Mouse (Mus musculus): Measurements from ENCODE around the gene Tmem54. TPM values are rescaled to one million over a fixed set of nuclear protein-coding genes. Genes with fewer than 3 reads are reported as not detected.

Tmem54 gene
- polyA plus RNA-seq, 1 experiment from 2014 or later = 10.6 TPM

GRCm38 (mm10) chr4:129144401-129145367, 39.3 kb downstream of the Tmem54 start:
- H3K27me3 ChIP-seq = no peaks in the 10 kb centered on the region
- peaks cover 17% of the 10 kb centered on the region for H3K36me3 ChIP-seq
- WGBS = 51% methylated on average over 16 of the region's 16 CpGs
- H3K4me1 ChIP-seq = peaks cover 41% of the 10 kb centered on the region
- H3K9me3 ChIP-seq = no peaks in the 10 kb centered on the region
- H3K27ac ChIP-seq = peak overlapping the region; percentile 72
- no peak overlapping the region for H3K4me2 ChIP-seq
- no peak overlapping the region for H3K9ac ChIP-seq
- no peak for ATAC-seq (ENCODE audit: insufficient number of reproducible peaks, insufficient read depth, low FRiP score, low TSS enrichment, low read depth)
- H3K4me3 ChIP-seq = no peak overlapping the region

GRCm38 (mm10) chr4:129145411-129145810, 40.1 kb downstream of the Tmem54 start:
- Histone ChIP-seq H3K4me2 (no peak overlapping the region), H3K36me3 (peaks cover 22% of the 10 kb centered on the region)
- 69% methylated on average over 4 of the region's 4 CpGs for WGBS

GRCm38 (mm10) chr4:129145943-129146342, 40.6 kb downstream of the Tmem54 start:
- no peaks in the 10 kb centered on the region for H3K9me3 ChIP-seq
- H3K27ac ChIP-seq = no peak overlapping the region
- ATAC-seq (ENCODE audit: insufficient number of reproducible peaks, insufficient read depth, low FRiP score, low TSS enrichment, low read depth) = no peak

More at GRCm38 (mm10) chr4:129145411-129145810, 40.1 kb downstream of the Tmem54 start:
- no peaks in the 10 kb centered on the region for H3K27me3 ChIP-seq
- ATAC-seq (ENCODE audit: insufficient number of reproducible peaks, insufficient read depth, low FRiP score, low TSS enrichment, low read depth) = no peak
- H3K4me3 ChIP-seq = no peak overlapping the region
- H3K9ac ChIP-seq = no peak overlapping the region
- H3K4me1 ChIP-seq = peaks cover 35% of the 10 kb centered on the region
- H3K9me3 ChIP-seq = no peaks in the 10 kb centered on the region
- peak overlapping the region; percentile 72; the same call in 1 of the 2 replicates for H3K27ac ChIP-seq

GRCm38 (mm10) chr4:129146392-129146791, 41.0 kb downstream of the Tmem54 start:
- no peak overlapping the region for H3K9ac ChIP-seq
- H3K36me3 ChIP-seq = peaks cover 32% of the 10 kb centered on the region
- H3K9me3 ChIP-seq = no peaks in the 10 kb centered on the region
- H3K4me2 ChIP-seq = no peak overlapping the region
- H3K4me1 ChIP-seq = peaks cover 29% of the 10 kb centered on the region
- WGBS = 58% methylated on average over 2 of the region's 2 CpGs
- no peak overlapping the region for H3K4me3 ChIP-seq
- ATAC-seq (ENCODE audit: insufficient number of reproducible peaks, insufficient read depth, low FRiP score, low TSS enrichment, low read depth) = no peak
- no peak overlapping the region for H3K27ac ChIP-seq
- H3K27me3 ChIP-seq = no peaks in the 10 kb centered on the region

More at GRCm38 (mm10) chr4:129145943-129146342, 40.6 kb downstream of the Tmem54 start:
- Histone ChIP-seq H3K27me3 (no peaks in the 10 kb centered on the region), H3K9ac (no peak overlapping the region), H3K36me3 (peaks cover 28% of the 10 kb centered on the region), H3K4me1 (peaks cover 34% of the 10 kb centered on the region), H3K4me2 (no peak overlapping the region), H3K4me3 (no peak overlapping the region)
- 79% methylated on average over 4 of the region's 4 CpGs for WGBS

- no peak for ATAC-seq (ENCODE audit: insufficient number of reproducible peaks, insufficient read depth, low FRiP score, low TSS enrichment, low read depth)
Measured at GRCm38 (mm10) chr4:129147552-129148103, 42.3 kb downstream of the Tmem54 start.

GRCm38 (mm10) chr4:129149321-129149720, 44.0 kb downstream of the Tmem54 start:
- no peak overlapping the region for H3K27ac ChIP-seq
- peaks cover 13% of the 10 kb centered on the region for H3K4me1 ChIP-seq
- no peak overlapping the region for H3K4me2 ChIP-seq
- no peak for ATAC-seq (ENCODE audit: insufficient number of reproducible peaks, insufficient read depth, low FRiP score, low TSS enrichment, low read depth)
- no peak overlapping the region for H3K9ac ChIP-seq
- H3K36me3 ChIP-seq = peaks cover 60% of the 10 kb centered on the region
- H3K27me3 ChIP-seq = no peaks in the 10 kb centered on the region
- H3K9me3 ChIP-seq = no peaks in the 10 kb centered on the region
- 83% methylated on average over 1 of the region's 1 CpGs for WGBS
- no peak overlapping the region for H3K4me3 ChIP-seq

More at GRCm38 (mm10) chr4:129147552-129148103, 42.3 kb downstream of the Tmem54 start:
- 79% methylated on average over 13 of the region's 13 CpGs for WGBS
- Histone ChIP-seq H3K9ac (no peak overlapping the region), H3K4me1 (peaks cover 21% of the 10 kb centered on the region), H3K36me3 (peaks cover 45% of the 10 kb centered on the region), H3K27ac (no peak overlapping the region), H3K4me2 (no peak overlapping the region), H3K27me3 (no peaks in the 10 kb centered on the region), H3K9me3 (no peaks in the 10 kb centered on the region), H3K4me3 (no peak overlapping the region)

- H3K4me2 ChIP-seq = no peak overlapping the region
- no peak overlapping the region for H3K9ac ChIP-seq
- H3K4me3 ChIP-seq = no peak overlapping the region
- no peaks in the 10 kb centered on the region for H3K4me1 ChIP-seq
- no peak for ATAC-seq (ENCODE audit: insufficient number of reproducible peaks, insufficient read depth, low FRiP score, low TSS enrichment, low read depth)
- no peaks in the 10 kb centered on the region for H3K9me3 ChIP-seq
- H3K27me3 ChIP-seq = no peaks in the 10 kb centered on the region
- H3K36me3 ChIP-seq = peaks cover 79% of the 10 kb centered on the region
- H3K27ac ChIP-seq = no peak overlapping the region
- 94% methylated on average over 4 of the region's 4 CpGs for WGBS
Measured at GRCm38 (mm10) chr4:129151276-129151811, 46.0 kb downstream of the Tmem54 start.

GRCm38 (mm10) chr4:129157541-129157940, 52.2 kb downstream of the Tmem54 start:
- no peaks in the 10 kb centered on the region for H3K9me3 ChIP-seq
- WGBS = 84% methylated on average over 5 of the region's 5 CpGs
- no peak overlapping the region for H3K27ac ChIP-seq
- ATAC-seq (ENCODE audit: insufficient number of reproducible peaks, insufficient read depth, low FRiP score, low TSS enrichment, low read depth) = no peak
- peaks cover 65% of the 10 kb centered on the region for H3K36me3 ChIP-seq
- no peak overlapping the region for H3K9ac ChIP-seq
- H3K4me1 ChIP-seq = no peaks in the 10 kb centered on the region
- no peaks in the 10 kb centered on the region for H3K27me3 ChIP-seq
- H3K4me2 ChIP-seq = no peak overlapping the region
- H3K4me3 ChIP-seq = no peak overlapping the region

GRCm38 (mm10) chr4:129158549-129158948, 53.2 kb downstream of the Tmem54 start:
- 79% methylated on average over 3 of the region's 3 CpGs for WGBS
- Histone ChIP-seq H3K4me1 (no peaks in the 10 kb centered on the region), H3K4me2 (no peak overlapping the region), H3K4me3 (no peak overlapping the region), H3K9me3 (no peaks in the 10 kb centered on the region), H3K27me3 (no peaks in the 10 kb centered on the region), H3K36me3 (peaks cover 64% of the 10 kb centered on the region), H3K27ac (no peak overlapping the region), H3K9ac (no peak overlapping the region)
- no peak for ATAC-seq (ENCODE audit: insufficient number of reproducible peaks, insufficient read depth, low FRiP score, low TSS enrichment, low read depth)

- no peak overlapping the region for H3K9ac ChIP-seq
- no peaks in the 10 kb centered on the region for H3K4me1 ChIP-seq
- no peaks in the 10 kb centered on the region for H3K27me3 ChIP-seq
- no peak overlapping the region for H3K27ac ChIP-seq
- H3K4me2 ChIP-seq = no peak overlapping the region
- peaks cover 63% of the 10 kb centered on the region for H3K36me3 ChIP-seq
- no peak overlapping the region for H3K4me3 ChIP-seq
- H3K9me3 ChIP-seq = no peaks in the 10 kb centered on the region
- 94% methylated on average over 1 of the region's 1 CpGs for WGBS
- ATAC-seq (ENCODE audit: insufficient number of reproducible peaks, insufficient read depth, low FRiP score, low TSS enrichment, low read depth) = no peak
Measured at GRCm38 (mm10) chr4:129161076-129161475, 55.7 kb downstream of the Tmem54 start.
